Mouse (Mus musculus): Measurements from ENCODE around the gene F830045P16Rik. TPM values are rescaled to one million over a fixed set of nuclear protein-coding genes. Genes with fewer than 3 reads are reported as not detected.

Gene F830045P16Rik
- polyA plus RNA-seq, 1 experiment from 2014 or later, result not detected

GRCm38 (mm10) chr2:129540036-129540435 lies 3.6 kb upstream of the F830045P16Rik start:
- no peak overlapping the region for H3K4me2 ChIP-seq (replicated peaks)
- H3K27ac ChIP-seq, result no peak overlapping the region
- H3K36me3 ChIP-seq, result no peaks in the 10 kb centered on the region
- ATAC-seq (ENCODE audit: insufficient number of reproducible peaks, insufficient read depth, low FRiP score, low TSS enrichment), result no peak
- H3K4me3 ChIP-seq, result no peak overlapping the region
- H3K9ac ChIP-seq, result no peak overlapping the region
- H3K9me3 ChIP-seq, result no peaks in the 10 kb centered on the region
- H3K4me1 ChIP-seq, result peaks cover 2% of the 10 kb centered on the region; the same call in 1 of the 2 replicates
- no peaks in the 10 kb centered on the region for H3K27me3 ChIP-seq
- WGBS, result 88% methylated on average over 3 of the region's 3 CpGs

GRCm38 (mm10) chr2:129539175-129539574 lies 2.8 kb upstream of the F830045P16Rik start:
- H3K27ac ChIP-seq, result no peak overlapping the region
- 48% methylated on average over 4 of the region's 4 CpGs for WGBS
- H3K4me3 ChIP-seq, result no peak overlapping the region
- no peak overlapping the region for H3K9ac ChIP-seq
- no peaks in the 10 kb centered on the region for H3K36me3 ChIP-seq
- no peaks in the 10 kb centered on the region for H3K27me3 ChIP-seq
- H3K9me3 ChIP-seq, result no peaks in the 10 kb centered on the region
- peaks cover 2% of the 10 kb centered on the region; the same call in 1 of the 2 replicates for H3K4me1 ChIP-seq
- no peak for ATAC-seq (ENCODE audit: insufficient number of reproducible peaks, insufficient read depth, low FRiP score, low TSS enrichment)
- no peak overlapping the region for H3K4me2 ChIP-seq (replicated peaks)

GRCm38 (mm10) chr2:129537926-129538325 lies 1.5 kb upstream of the F830045P16Rik start:
- no peak for ATAC-seq (ENCODE audit: insufficient number of reproducible peaks, insufficient read depth, low FRiP score, low TSS enrichment)
- Histone ChIP-seq H3K4me3 (no peak overlapping the region), H3K27ac (no peak overlapping the region), H3K4me2 (replicated peaks) (no peak overlapping the region), H3K36me3 (no peaks in the 10 kb centered on the region), H3K9ac (no peak overlapping the region), H3K9me3 (no peaks in the 10 kb centered on the region), H3K4me1 (peaks cover 2% of the 10 kb centered on the region; the same call in 1 of the 2 replicates), H3K27me3 (no peaks in the 10 kb centered on the region)
- WGBS, result 73% methylated on average over 4 of the region's 4 CpGs

- H3K9ac ChIP-seq, result no peak overlapping the region
- H3K9me3 ChIP-seq, result no peaks in the 10 kb centered on the region
- H3K36me3 ChIP-seq, result no peaks in the 10 kb centered on the region
- H3K4me3 ChIP-seq, result no peak overlapping the region
- no peak overlapping the region for H3K27ac ChIP-seq
- 30% methylated on average over 7 of the region's 7 CpGs for WGBS
- H3K27me3 ChIP-seq, result no peaks in the 10 kb centered on the region
- peaks cover 2% of the 10 kb centered on the region; the same call in 1 of the 2 replicates for H3K4me1 ChIP-seq
- ATAC-seq (ENCODE audit: insufficient number of reproducible peaks, insufficient read depth, low FRiP score, low TSS enrichment), result no peak
- H3K4me2 ChIP-seq (replicated peaks), result no peak overlapping the region
Observed at GRCm38 (mm10) chr2:129537360-129537759, 958 bp upstream of the F830045P16Rik start.

- Histone ChIP-seq H3K4me1 (peaks cover 2% of the 10 kb centered on the region; the same call in 1 of the 2 replicates), H3K27ac (no peak overlapping the region), H3K9ac (no peak overlapping the region), H3K27me3 (no peaks in the 10 kb centered on the region), H3K4me2 (replicated peaks) (no peak overlapping the region), H3K9me3 (no peaks in the 10 kb centered on the region), H3K36me3 (no peaks in the 10 kb centered on the region), H3K4me3 (no peak overlapping the region)
- WGBS, result 48% methylated on average over 1 of the region's 1 CpGs
- no peak for ATAC-seq (ENCODE audit: insufficient number of reproducible peaks, insufficient read depth, low FRiP score, low TSS enrichment)
Observed at GRCm38 (mm10) chr2:129536926-129537325, 524 bp upstream of the F830045P16Rik start.

GRCm38 (mm10) chr2:129534886-129535591 lies 1.4 kb downstream of the F830045P16Rik start:
- 0 out of 2 replicates have a peak, but pooled peaks have one; percentile 41 for ATAC-seq (ENCODE audit: insufficient number of reproducible peaks, insufficient read depth, low FRiP score, low TSS enrichment)
- H3K4me2 ChIP-seq (replicated peaks), result no peak overlapping the region

GRCm38 (mm10) chr2:129531890-129532289 lies 4.5 kb downstream of the F830045P16Rik start:
- Histone ChIP-seq H3K36me3 (no peaks in the 10 kb centered on the region), H3K27me3 (no peaks in the 10 kb centered on the region), H3K27ac (no peak overlapping the region), H3K9me3 (no peaks in the 10 kb centered on the region), H3K4me2 (replicated peaks) (no peak overlapping the region), H3K4me3 (no peak overlapping the region), H3K4me1 (peaks cover 5% of the 10 kb centered on the region), H3K9ac (no peak overlapping the region)
- WGBS, result 64% methylated on average over 2 of the region's 2 CpGs
- ATAC-seq (ENCODE audit: insufficient number of reproducible peaks, insufficient read depth, low FRiP score, low TSS enrichment), result no peak

More at GRCm38 (mm10) chr2:129534886-129535591, 1.4 kb downstream of the F830045P16Rik start:
- Histone ChIP-seq H3K36me3 (no peaks in the 10 kb centered on the region), H3K4me1 (peaks cover 2% of the 10 kb centered on the region; the same call in 1 of the 2 replicates), H3K27ac (no peak overlapping the region), H3K9ac (no peak overlapping the region), H3K9me3 (no peaks in the 10 kb centered on the region), H3K4me3 (no peak overlapping the region), H3K27me3 (no peaks in the 10 kb centered on the region)
- 50% methylated on average over 5 of the region's 5 CpGs for WGBS

- Histone ChIP-seq H3K4me3 (no peak overlapping the region), H3K9me3 (no peaks in the 10 kb centered on the region), H3K4me1 (peaks cover 5% of the 10 kb centered on the region), H3K9ac (no peak overlapping the region), H3K27ac (no peak overlapping the region), H3K4me2 (replicated peaks) (no peak overlapping the region), H3K27me3 (no peaks in the 10 kb centered on the region), H3K36me3 (no peaks in the 10 kb centered on the region)
- no peak for ATAC-seq (ENCODE audit: insufficient number of reproducible peaks, insufficient read depth, low FRiP score, low TSS enrichment)
Observed at GRCm38 (mm10) chr2:129531102-129531501, 5.3 kb downstream of the F830045P16Rik start.

- no peaks in the 10 kb centered on the region for H3K27me3 ChIP-seq
- ATAC-seq (ENCODE audit: insufficient number of reproducible peaks, insufficient read depth, low FRiP score, low TSS enrichment), result no peak
- H3K9me3 ChIP-seq, result no peaks in the 10 kb centered on the region
- peaks cover 5% of the 10 kb centered on the region for H3K4me1 ChIP-seq
- H3K4me3 ChIP-seq, result no peak overlapping the region
- no peak overlapping the region for H3K4me2 ChIP-seq (replicated peaks)
- 20% methylated on average over 14 of the region's 14 CpGs for WGBS
- no peak overlapping the region for H3K9ac ChIP-seq
- H3K27ac ChIP-seq, result no peak overlapping the region
- no peaks in the 10 kb centered on the region for H3K36me3 ChIP-seq
Observed at GRCm38 (mm10) chr2:129529297-129530209, 6.8 kb downstream of the F830045P16Rik start.

- Histone ChIP-seq H3K9me3 (no peaks in the 10 kb centered on the region), H3K4me2 (replicated peaks) (no peak overlapping the region), H3K4me3 (no peak overlapping the region), H3K27me3 (no peaks in the 10 kb centered on the region), H3K36me3 (no peaks in the 10 kb centered on the region), H3K4me1 (peaks cover 5% of the 10 kb centered on the region), H3K27ac (no peak overlapping the region), H3K9ac (no peak overlapping the region)
- WGBS, result 68% methylated on average over 4 of the region's 4 CpGs
- no peak for ATAC-seq (ENCODE audit: insufficient number of reproducible peaks, insufficient read depth, low FRiP score, low TSS enrichment)
Observed at GRCm38 (mm10) chr2:129527916-129528315, 8.5 kb downstream of the F830045P16Rik start.

- Histone ChIP-seq H3K4me3 (no peak overlapping the region), H3K4me1 (peaks cover 5% of the 10 kb centered on the region), H3K9me3 (no peaks in the 10 kb centered on the region), H3K4me2 (replicated peaks) (no peak overlapping the region), H3K36me3 (no peaks in the 10 kb centered on the region), H3K27me3 (no peaks in the 10 kb centered on the region), H3K27ac (no peak overlapping the region), H3K9ac (no peak overlapping the region)
- 81% methylated on average over 4 of the region's 4 CpGs for WGBS
- no peak for ATAC-seq (ENCODE audit: insufficient number of reproducible peaks, insufficient read depth, low FRiP score, low TSS enrichment)
Observed at GRCm38 (mm10) chr2:129526322-129526721, 10.1 kb downstream of the F830045P16Rik start.

- Histone ChIP-seq H3K27ac (no peak overlapping the region), H3K9me3 (no peaks in the 10 kb centered on the region), H3K4me3 (no peak overlapping the region), H3K36me3 (no peaks in the 10 kb centered on the region), H3K4me2 (replicated peaks) (no peak overlapping the region), H3K4me1 (peaks cover 5% of the 10 kb centered on the region), H3K27me3 (no peaks in the 10 kb centered on the region), H3K9ac (no peak overlapping the region)
- ATAC-seq (ENCODE audit: insufficient number of reproducible peaks, insufficient read depth, low FRiP score, low TSS enrichment), result no peak
Observed at GRCm38 (mm10) chr2:129525644-129526043, 10.8 kb downstream of the F830045P16Rik start.
